Mouse (Mus musculus) lung, postnatal 36 days (tissue): ENCODE measurements at regions not wholly inside any gene's neighbourhood (a gene's known extent, or its start where the extent isn't known, plus 50 kb on each side); places are given as distances from the start of the nearest gene placed in this dataset.
"Not testable (repeated sequence)": the region's sequence is repeated elsewhere in the genome, so short reads cannot be mapped to it uniquely, and the experiment has no call there.

Experiments used
- DNase-seq: peaks from one replicate; pipeline ENCODE4 v3.0.0; 2022; ENCODE audit warnings: mixed read lengths

DNA sequence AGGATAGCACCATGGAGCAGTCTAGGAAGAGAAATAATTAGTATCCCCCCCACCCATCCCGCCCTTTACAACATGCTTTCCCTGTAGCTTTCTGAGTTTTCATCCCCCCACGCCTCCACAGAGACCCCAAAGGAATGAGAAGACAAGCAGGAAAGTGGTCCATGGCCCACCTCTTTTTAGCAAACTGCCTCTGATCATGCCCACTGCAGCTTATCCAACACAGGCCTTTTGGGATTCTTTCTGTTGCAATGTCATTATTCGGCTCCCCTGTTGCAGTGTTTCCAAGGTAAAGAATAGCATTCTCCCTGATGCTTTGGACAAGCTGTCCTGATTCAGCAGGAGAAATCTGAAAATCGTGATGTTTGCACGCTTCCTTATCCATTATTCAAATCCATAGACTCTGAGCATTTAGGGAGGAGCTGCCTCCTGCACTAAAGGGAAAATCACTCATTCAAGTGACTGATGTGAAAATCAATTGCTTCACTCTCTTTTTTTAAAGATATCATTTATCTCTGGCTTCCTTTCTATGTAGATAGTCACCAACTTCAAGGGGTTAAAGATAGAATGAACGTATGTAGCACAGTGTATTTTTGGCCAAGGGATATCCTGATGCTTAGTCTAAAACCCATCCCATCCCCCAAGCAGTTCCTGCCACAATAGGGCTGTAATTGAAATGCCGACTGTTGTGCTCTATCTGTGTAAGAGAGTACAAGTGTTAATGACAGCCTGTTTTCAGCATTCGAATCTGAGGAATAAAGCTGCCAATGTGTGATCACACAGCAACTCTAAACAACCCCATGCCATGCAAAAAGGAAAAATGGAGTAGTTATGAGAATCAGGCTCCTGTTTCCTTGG, 743.1 kb downstream of the Kcna4 start:
- no peak for DNase-seq

DNA sequence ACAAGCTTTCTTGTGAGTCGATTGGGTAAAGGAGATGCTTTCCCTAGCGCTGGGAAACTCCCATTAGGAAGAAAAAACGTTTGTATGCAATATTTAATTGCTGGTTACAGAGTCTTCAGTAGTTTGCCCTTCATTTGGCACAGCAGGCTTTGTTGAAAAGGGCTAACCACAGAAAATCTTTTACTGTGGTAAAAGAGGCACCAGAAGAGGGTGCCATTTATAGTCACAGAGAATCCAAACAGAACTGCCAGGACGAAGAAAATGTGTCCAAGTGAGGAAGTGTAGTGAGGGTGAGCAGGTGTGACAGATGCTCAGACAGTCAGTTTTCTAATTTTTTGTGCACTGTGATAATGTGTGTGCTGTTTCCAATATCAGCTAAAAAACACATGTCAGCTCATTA, 744.4 kb downstream of the Kcna4 start:
- DNase-seq, result no peak

DNA sequence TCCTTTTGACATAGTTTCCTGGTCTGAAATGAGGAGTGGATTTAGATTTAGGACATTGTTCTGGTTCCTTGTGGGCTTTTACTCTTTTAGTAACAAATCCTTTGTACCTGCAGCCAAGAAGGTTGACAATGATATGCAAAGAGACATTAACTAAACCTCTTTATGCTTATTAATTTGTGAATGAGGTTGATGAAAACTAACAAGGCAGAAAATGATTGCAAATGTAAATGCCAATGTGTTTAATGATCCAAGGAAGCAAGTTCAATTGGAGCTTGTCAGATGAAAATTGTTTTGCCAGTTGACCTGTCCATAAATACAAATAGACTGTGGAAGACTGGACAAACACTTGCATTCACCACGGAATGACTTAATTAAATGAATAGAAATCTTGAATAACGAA, 751.6 kb downstream of the Kcna4 start:
- DNase-seq, result no peak

DNA sequence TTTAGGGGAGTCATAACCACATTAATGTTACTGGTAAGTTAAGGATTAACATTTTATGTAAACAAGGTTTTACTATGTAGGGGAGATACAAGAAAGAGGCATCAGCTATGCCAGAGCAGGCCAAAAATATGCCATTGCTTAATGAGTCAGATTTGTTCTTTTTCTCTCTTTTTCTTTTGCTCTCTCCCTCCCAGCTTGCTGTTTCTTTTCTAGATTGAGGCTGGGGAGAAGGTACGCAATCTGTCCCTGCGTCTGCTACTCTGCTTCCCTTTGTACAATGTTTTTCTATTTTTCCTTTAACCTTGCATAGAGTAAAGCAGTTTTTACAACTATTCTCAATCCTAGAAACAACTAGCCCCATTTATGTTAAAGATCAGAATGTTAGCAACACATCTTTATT, 754.4 kb downstream of the Kcna4 start:
- no peak for DNase-seq

DNA sequence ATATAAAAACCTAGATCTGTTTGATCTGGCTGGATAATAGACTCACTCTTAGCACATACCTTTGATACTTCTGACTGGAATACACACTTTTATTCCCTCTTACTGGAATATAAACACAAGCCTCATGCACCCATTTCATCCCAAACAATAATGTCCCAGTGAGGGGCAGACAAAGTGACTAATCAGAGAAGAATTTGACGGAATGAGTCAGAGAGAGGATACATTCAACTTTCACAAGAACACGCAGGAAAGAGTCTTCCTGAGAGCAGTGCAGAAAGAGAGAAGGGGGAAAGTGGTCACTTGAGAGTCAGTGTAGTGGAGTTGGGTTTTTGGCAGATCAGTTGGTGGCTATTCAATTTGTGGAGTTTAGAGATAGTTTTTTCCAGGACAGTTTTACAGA, 755.6 kb downstream of the Kcna4 start:
- no peak for DNase-seq

DNA sequence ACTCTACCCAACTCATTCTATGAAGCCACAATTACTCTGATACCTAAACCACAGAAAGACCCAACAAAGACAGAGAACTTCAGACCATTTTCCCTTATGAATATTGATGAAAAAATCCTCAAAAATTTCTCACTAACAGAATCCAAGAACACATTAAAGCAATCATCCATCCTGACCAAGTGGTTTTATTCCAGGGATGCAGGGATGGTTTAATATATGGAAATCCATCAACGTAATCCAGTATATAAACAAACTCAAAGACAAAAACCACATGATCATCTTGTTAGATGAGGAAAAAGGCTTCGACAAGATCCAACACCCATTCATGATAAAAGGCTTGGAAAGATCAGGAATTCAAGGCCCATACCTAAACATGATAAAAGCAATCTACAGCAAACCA, 772.3 kb downstream of the Kcna4 start:
- not testable (repeated sequence) for DNase-seq

DNA sequence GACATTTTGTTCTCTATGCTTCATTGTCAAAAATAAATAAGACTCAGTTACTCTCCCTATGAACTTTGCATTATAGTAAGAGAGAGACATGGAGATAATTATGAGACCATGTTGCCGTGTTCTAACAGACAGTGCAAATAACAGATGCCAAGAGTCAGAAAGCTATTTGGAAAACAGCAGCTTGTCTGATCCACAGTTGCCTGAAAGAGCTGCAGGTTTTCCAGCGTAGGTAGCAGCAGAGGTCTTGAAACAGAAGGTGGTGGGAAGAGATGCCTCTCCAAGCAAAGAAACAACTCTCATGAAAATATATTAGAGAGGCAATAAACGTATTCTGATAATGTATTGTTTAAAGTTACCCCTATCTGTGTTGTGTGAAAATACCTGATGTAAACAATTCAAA, 793.5 kb downstream of the Kcna4 start:
- no peak for DNase-seq

DNA sequence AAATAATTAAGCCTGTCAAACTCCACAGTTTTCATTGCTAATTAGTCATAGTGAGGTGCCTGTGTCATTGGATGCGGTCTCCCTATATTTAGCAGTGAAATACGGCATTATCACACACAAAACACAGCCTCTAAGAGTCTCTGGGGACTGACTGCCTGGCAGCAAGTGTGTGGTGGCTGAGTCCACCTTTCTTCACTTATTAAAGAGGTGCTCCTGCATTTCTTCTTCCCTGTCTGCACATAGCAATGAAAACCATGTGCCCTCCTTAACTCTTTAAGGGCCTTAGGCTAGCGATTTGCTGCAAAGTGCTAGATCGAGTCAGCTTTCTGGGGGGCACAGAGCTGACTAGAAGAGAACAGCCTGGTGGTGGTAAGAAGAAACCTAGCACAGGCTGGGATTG, 799.8 kb downstream of the Kcna4 start:
- no peak for DNase-seq

DNA sequence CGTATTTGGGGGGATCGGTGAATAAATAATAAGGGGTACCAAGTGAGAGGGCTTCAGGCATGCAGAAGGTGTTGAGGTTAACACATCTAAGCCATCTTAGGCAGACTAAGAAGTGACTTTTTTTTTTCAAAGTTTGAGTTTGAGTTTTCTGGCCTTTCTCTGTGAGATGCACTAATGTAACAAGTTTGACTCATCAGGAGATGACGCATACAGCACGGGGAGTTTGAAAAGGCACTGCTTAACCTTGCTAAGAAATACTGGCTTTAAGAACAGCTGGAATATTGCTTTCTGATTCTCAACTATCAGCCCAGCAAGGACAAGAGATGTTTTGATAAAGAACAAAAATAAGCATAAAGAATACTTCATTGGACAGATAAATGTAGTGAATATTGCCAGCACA, 806.6 kb downstream of the Kcna4 start:
- DNase-seq, result no peak

DNA sequence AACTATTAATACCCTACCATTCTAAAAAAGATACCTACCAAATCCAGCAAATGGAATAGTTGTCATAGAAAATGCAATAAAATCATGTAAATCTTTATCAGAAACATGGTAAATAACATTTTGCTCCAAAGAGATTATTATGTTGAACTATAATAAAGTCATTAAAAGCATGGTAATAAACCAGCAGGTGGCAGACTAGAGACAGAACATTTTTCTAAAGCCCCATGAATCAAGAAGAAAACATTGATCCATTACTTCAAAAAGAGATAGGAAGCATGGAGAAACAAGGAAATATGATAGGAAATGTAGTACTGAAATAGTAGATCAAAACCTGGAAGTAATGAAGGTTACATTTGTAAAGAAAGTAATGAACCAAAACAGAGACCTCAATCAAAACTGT, 819.7 kb downstream of the Kcna4 start:
- no peak for DNase-seq

DNA sequence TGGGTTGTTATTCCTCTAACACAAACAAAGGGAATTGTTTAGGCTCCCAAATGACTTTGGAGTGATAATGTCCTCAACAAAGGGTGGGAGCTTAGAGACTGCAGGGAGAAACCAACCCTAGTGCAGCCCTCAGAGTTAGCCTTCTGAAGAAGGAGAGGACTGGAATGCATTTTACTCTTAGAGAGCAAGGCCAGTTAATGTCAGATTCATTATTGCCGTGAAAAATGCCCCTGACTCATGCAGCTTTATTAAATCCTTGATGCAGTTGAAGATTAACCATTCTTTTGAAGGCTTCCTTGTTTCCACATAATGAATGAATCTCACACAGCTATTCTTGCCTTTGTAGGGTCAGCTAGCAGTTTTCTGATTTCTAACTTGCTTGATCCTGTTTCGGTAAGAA, 855.3 kb downstream of the Kcna4 start:
- DNase-seq, result no peak

DNA sequence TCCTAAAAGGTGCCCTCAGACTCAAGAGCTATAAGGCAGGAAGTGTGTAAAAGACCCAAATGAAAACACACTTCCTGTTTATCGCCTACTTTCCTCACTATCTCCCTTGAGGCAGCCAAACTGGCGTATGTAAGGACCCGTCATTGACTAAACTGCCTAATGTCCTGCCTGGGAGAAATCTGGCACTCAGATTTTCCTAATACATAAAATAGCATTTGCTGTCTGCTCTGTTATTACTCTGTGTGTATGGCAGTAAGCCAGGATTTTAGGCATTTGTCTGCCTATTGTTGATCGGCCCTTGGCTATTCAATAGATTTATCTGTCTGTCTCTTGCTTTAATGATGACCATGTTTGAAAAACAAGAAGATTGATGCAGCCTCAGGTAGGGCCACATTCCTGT, 857.8 kb downstream of the Kcna4 start:
- DNase-seq, result no peak

DNA sequence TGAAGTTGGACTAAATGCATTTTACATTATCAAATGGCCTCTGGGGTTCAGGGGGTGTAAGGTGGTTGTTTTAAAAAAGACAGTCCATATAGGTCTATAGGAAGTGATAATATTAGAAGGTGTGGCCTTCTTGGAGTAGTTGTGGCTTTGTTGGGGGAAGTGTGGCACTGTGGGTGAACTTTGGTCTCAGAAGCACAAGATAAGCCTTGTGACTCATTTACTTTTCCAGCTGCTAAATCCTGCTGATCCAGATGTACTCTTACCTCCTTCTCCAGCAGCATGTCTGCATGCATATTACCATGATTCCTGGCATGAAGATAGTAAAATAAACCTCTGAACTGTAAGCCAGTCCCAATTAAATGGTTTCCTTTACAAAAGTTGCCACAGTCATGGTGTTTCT, 865.8 kb downstream of the Kcna4 start:
- no peak for DNase-seq

DNA sequence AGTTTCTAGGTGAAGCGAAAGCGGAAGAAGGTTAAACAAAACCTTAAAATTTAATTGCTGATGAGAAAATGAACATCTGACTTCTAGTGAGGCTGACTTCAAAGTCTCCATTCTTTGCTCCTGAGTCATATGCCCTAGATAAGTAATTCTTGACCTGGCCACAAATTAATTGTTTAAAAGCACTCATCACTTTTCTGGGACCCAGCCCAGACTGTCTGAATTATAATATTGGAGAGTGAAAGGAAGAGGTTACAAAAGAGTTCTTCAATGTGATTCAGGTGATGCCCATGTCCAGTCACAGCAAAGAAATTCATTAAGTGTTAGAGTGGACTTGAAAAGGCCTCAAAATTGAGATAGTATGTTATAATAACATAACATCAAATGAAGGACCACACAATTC, 867.3 kb downstream of the Kcna4 start:
- DNase-seq, result no peak

DNA sequence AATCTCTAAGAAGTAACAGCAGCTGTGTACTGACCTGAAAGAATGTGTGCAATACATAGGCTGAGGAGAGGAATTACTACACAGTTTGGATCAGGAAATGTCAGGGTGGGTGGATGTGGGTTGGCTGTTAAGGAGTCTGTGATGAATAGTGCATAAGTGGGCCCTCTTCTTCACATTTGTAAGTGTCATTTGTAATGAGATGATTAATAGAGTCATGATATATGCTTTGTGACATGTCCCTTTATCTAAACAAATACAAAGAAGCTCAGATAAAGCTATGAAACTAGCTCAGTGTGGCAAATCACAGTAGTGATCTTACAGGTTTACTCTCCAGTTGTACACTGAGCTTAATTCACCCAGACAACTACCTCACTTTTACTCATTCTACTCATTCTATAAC, 867.9 kb downstream of the Kcna4 start:
- no peak for DNase-seq

DNA sequence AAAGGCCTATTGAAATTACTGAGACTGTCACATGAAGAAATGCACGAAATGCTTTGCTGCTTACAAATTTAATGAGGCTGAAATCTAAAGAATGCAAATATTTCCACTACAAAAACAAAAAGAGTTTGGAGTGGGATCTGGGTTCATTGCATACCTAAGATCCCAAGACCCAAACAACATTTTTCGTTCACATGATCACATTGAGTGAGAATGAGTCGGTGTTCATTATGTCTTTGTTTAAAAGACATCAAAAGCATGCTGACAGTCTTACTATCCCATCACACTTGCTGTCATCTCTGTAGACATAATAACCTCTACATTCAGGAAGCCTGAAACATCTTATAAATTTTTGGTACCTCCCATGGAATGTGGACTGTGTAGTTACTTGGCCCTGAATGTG, 870.4 kb downstream of the Kcna4 start:
- DNase-seq, result no peak

DNA sequence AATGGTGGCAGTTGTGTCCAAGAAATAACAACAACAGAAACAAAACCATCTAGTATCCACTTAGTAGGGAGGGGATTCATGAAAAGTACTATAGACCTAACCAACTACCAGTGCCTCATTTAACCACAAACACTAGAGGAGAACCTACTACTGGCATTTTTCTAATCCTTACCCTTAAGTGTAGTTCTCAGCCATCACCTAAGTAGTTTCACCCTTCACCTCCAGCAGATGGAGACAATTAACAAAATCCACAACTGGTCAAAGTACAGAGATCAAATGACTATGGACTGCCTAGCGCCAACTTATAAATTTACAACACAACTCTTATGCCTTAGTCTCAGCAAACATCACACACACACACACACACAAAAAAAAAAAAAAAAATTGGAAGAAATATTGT, 874.6 kb downstream of the Kcna4 start:
- no peak for DNase-seq
